Mouse (Mus musculus) hindbrain, postnatal 0 days (tissue): ENCODE results near the gene Gstp1. TPM values are rescaled to one million over a fixed set of nuclear protein-coding genes. Genes with fewer than 3 reads are reported as not detected.

ENCODE experiments used
- ATAC-seq: fragments of 200-750 bp; cut with Nextera tagmentation; 2 replicates; pipeline ENCODE4 v1.8.0; 2017; ENCODE audit warnings: mild to moderate bottlenecking, moderate TSS enrichment, moderate library complexity
- DNase-seq: peaks from one replicate; pipeline ENCODE4 v3.0.0-alpha.2; 2015; ENCODE audit warnings: low spot score
- H3K27ac ChIP-seq: fragments of 300-500 bp; sonication (generic); 2 replicates; pipeline ENCODE4 v1.5.1; 2014; ENCODE audit warnings: mild to moderate bottlenecking
- H3K27me3 ChIP-seq: fragments of 300-500 bp; sonication (generic); 2 replicates; pipeline ENCODE4 v1.6.1; 2014; ENCODE audit warnings: low read length, mixed read lengths; ENCODE audit not compliant: insufficient read depth
- H3K36me3 ChIP-seq: fragments of 300-500 bp; sonication (generic); 2 replicates; pipeline ENCODE4 v1.6.1; 2014; ENCODE audit warnings: low read length, mixed read lengths; ENCODE audit not compliant: insufficient read depth
- H3K4me1 ChIP-seq: fragments of 300-500 bp; sonication (generic); 2 replicates; pipeline ENCODE4 v1.6.1; 2014; ENCODE audit warnings: antibody characterized with exemption, low read length, mixed read lengths; ENCODE audit not compliant: insufficient read depth
- H3K4me2 ChIP-seq: fragments of 300-500 bp; sonication (generic); 2 replicates; pipeline ENCODE4 v1.6.1; 2014; ENCODE audit warnings: low read depth, mild to moderate bottlenecking, low read length, moderate library complexity, mixed read lengths
- H3K4me3 ChIP-seq: fragments of 300-500 bp; sonication (generic); 2 replicates; pipeline ENCODE4 v1.5.1; 2014; ENCODE audit warnings: low read length
- H3K9ac ChIP-seq: fragments of 300-500 bp; sonication (generic); replicated peaks from 2 replicates; pipeline ENCODE4 v1.6.1; 2014; ENCODE audit warnings: mild to moderate bottlenecking, low read length, moderate library complexity, mixed read lengths
- H3K9me3 ChIP-seq: fragments of 300-500 bp; sonication (generic); 2 replicates; pipeline ENCODE4 v1.6.1; 2016; ENCODE audit warnings: low read length, mixed read lengths
- CTCF ChIP-seq: IDR thresholded peaks from 2 replicates; pipeline ENCODE4 v1.5.1; 2016; ENCODE audit warnings: antibody characterized with exemption, control low read depth, low read depth
- WGBS: fragments of 180-500 bp; shearing (Covaris S2); extraction: QIAGEN DNeasy Blood & Tissue Kit; methylation state at CpG from one replicate; pipeline ENCODE4 v1.1.7; 2014; 5-methylcytosine and 5-hydroxymethylcytosine counted together
- polyA plus RNA-seq: library from polyadenylated mRNA; unstranded; fragments of >200 nt; fragmentation: Nextera tagmentation; extraction: Ambion mirVana; gene quantifications from 2 replicates; pipeline ENCODE4 v1.2.1, GENCODE M21; 2015
- total RNA-seq: library from RNA; depleted of rRNA; stranded (reverse); fragments of >200 nt; gene quantifications from 2 replicates; pipeline ENCODE4 v1.2.3, GENCODE M21; 2014

Gstp1 gene
- total and polyA plus RNA-seq, 2 experiments from 2014 or later, result 317 to 599 TPM

GRCm38 (mm10) chr19:4036327-4037045, 1.3 kb downstream of the Gstp1 start:
- no peak overlapping the region for H3K4me3 ChIP-seq
- H3K4me2 ChIP-seq, result peak overlapping the region; percentile 27; the same call in 1 of the 2 replicates
- H3K27me3 ChIP-seq, result no peaks in the 10 kb centered on the region
- DNase-seq (no peak), ATAC-seq (0 out of 2 replicates have a peak, but pooled peaks have one; percentile 17)
- no peak for TF ChIP-seq CTCF
- peak overlapping the region; percentile 7; the same call in 1 of the 2 replicates for H3K27ac ChIP-seq
- H3K9ac ChIP-seq, result no peak overlapping the region
- H3K36me3 ChIP-seq, result no peaks in the 10 kb centered on the region
- H3K4me1 ChIP-seq, result 0 out of 2 replicates have a peak, but pooled peaks cover 4% of the 10 kb centered on the region
- no peaks in the 10 kb centered on the region for H3K9me3 ChIP-seq
- 67% methylated on average over 12 of the region's 12 CpGs for WGBS

DNA sequence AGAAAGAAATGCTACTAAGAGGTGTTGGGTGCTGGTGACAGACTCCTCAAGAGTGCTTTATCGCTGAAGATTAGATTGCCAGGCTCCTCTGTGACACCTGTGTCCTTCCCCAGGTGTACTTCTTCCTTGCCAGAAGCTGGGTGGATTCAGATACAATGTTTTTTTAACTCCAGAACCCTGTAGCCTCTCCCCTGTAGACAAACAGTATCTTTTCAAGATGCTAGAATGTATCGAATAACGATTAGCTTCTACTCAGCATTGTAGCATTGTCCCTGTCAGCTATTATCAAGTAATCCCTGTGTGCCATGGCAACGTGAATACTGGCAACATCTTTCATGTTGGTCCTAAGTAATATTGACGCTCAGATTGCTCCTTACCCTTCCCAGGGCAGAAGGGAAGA, 4.0 kb downstream of the Gstp1 start:
- no peak for TF ChIP-seq CTCF
- H3K27ac ChIP-seq, result no peak overlapping the region
- no peak overlapping the region for H3K9ac ChIP-seq
- ATAC-seq (no peak), DNase-seq (no peak)
- H3K4me3 ChIP-seq, result no peak overlapping the region
- H3K4me2 ChIP-seq, result no peak overlapping the region
- no peaks in the 10 kb centered on the region for H3K36me3 ChIP-seq
- no peaks in the 10 kb centered on the region for H3K27me3 ChIP-seq
- H3K9me3 ChIP-seq, result no peaks in the 10 kb centered on the region
- H3K4me1 ChIP-seq, result 0 out of 2 replicates have a peak, but pooled peaks cover 4% of the 10 kb centered on the region
- 59% methylated on average over 5 of the region's 5 CpGs for WGBS

- Histone ChIP-seq H3K4me1 (0 out of 2 replicates have a peak, but pooled peaks cover 4% of the 10 kb centered on the region), H3K4me2 (no peak overlapping the region), H3K27me3 (no peaks in the 10 kb centered on the region), H3K4me3 (no peak overlapping the region), H3K9me3 (no peaks in the 10 kb centered on the region), H3K27ac (no peak overlapping the region), H3K9ac (no peak overlapping the region), H3K36me3 (no peaks in the 10 kb centered on the region)
- 70% methylated on average over 3 of the region's 3 CpGs for WGBS
- no peak for TF ChIP-seq CTCF
- ATAC-seq, result no peak
- no peak for DNase-seq
Measured at GRCm38 (mm10) chr19:4033298-4033697, 4.5 kb downstream of the Gstp1 start.

- no peak for ATAC-seq
- Histone ChIP-seq H3K4me1 (0 out of 2 replicates have a peak, but pooled peaks cover 4% of the 10 kb centered on the region), H3K9me3 (no peaks in the 10 kb centered on the region), H3K27me3 (no peaks in the 10 kb centered on the region), H3K36me3 (no peaks in the 10 kb centered on the region), H3K27ac (no peak overlapping the region), H3K4me3 (no peak overlapping the region), H3K9ac (no peak overlapping the region), H3K4me2 (no peak overlapping the region)
- WGBS, result 68% methylated on average over 7 of the region's 7 CpGs
- no peak for DNase-seq
- no peak for TF ChIP-seq CTCF
Measured at GRCm38 (mm10) chr19:4032668-4033067, 5.1 kb downstream of the Gstp1 start.

DNA sequence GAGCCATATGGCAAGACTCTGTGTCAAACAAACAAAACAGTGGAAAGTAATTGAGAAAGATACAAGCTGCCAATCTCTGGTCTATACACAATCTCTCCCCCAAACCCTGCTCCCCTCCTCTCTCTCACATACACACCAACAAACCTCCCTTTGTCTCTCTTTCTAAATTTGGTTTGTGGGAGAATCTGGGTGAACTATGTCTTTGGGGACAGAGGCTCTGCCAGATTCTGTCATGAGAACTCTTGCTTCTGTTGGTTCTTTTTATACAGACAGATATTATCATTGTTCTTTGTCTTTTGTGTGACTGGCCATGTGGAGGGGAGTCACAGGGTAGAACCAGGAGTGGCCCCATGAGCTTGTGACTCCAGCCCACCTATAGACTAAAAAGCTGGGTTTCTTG, 10.2 kb downstream of the Gstp1 start:
- no peak for TF ChIP-seq CTCF
- H3K27me3 ChIP-seq, result no peaks in the 10 kb centered on the region
- no peaks in the 10 kb centered on the region for H3K9me3 ChIP-seq
- H3K27ac ChIP-seq, result no peak overlapping the region
- H3K36me3 ChIP-seq, result no peaks in the 10 kb centered on the region
- ATAC-seq (no peak), DNase-seq (no peak)
- H3K4me1 ChIP-seq, result no peaks in the 10 kb centered on the region
- no peak overlapping the region for H3K9ac ChIP-seq
- H3K4me3 ChIP-seq, result no peak overlapping the region
- no peak overlapping the region for H3K4me2 ChIP-seq

GRCm38 (mm10) chr19:4023185-4023584, 14.6 kb downstream of the Gstp1 start:
- WGBS, result 81% methylated on average over 7 of the region's 7 CpGs
- no peak for ATAC-seq
- no peaks in the 10 kb centered on the region for H3K27me3 ChIP-seq
- no peak for DNase-seq
- H3K27ac ChIP-seq, result no peak overlapping the region
- no peaks in the 10 kb centered on the region for H3K9me3 ChIP-seq
- no peaks in the 10 kb centered on the region for H3K4me1 ChIP-seq
- no peak overlapping the region for H3K4me3 ChIP-seq
- H3K9ac ChIP-seq, result no peak overlapping the region
- no peak overlapping the region for H3K4me2 ChIP-seq
- no peak for TF ChIP-seq CTCF
- H3K36me3 ChIP-seq, result no peaks in the 10 kb centered on the region
